Mouse (Mus musculus): ENCODE measurements around the gene Baz1a. TPM values are rescaled to one million over a fixed set of nuclear protein-coding genes. Genes with fewer than 3 reads are reported as not detected.

Gene Baz1a
- polyA plus RNA-seq, 1 experiment from 2014 or later = 16.4 TPM

DNA sequence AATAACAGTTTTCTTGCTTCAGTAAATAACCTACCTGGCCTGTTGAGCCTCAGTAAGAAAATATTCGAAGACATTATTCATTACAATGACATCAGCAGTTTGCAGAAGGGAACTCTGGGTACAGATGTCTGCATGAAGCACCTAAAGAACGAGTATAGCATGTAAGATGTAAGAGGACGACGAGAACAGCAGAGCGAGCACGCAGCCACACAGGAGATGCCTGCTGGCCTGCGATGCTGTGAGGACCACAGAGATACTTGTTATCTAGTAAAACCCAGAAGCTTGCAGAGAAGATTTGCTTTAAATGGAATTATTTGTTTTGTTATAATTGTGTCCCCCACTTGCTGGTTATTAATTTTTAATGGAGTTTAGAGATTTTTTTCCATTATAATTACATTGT is 39.1 kb upstream of the Baz1a start:
- 87% methylated on average over 7 of the region's 7 CpGs for WGBS
- H3K27me3 ChIP-seq (ENCODE audit: control insufficient read depth, insufficient read depth, low read length) = no peaks in the 10 kb centered on the region
- H3K36me3 ChIP-seq (ENCODE audit: control insufficient read depth, insufficient read depth) = no peaks in the 10 kb centered on the region
- no peak for ATAC-seq (replicated peaks; ENCODE audit: extremely low read depth, insufficient read depth, low FRiP score)
- no peak overlapping the region for H3K4me2 ChIP-seq (ENCODE audit: low read depth, low read length)
- H3K9me3 ChIP-seq (replicated peaks; ENCODE audit: control insufficient read depth, low read length) = no peaks in the 10 kb centered on the region
- H3K9ac ChIP-seq (ENCODE audit: low read length) = no peak overlapping the region
- H3K27ac ChIP-seq (ENCODE audit: low read length) = no peak overlapping the region
- H3K4me1 ChIP-seq (ENCODE audit: control insufficient read depth, insufficient read depth, low read length) = no peaks in the 10 kb centered on the region
- H3K4me3 ChIP-seq (ENCODE audit: low read length) = no peak overlapping the region

DNA sequence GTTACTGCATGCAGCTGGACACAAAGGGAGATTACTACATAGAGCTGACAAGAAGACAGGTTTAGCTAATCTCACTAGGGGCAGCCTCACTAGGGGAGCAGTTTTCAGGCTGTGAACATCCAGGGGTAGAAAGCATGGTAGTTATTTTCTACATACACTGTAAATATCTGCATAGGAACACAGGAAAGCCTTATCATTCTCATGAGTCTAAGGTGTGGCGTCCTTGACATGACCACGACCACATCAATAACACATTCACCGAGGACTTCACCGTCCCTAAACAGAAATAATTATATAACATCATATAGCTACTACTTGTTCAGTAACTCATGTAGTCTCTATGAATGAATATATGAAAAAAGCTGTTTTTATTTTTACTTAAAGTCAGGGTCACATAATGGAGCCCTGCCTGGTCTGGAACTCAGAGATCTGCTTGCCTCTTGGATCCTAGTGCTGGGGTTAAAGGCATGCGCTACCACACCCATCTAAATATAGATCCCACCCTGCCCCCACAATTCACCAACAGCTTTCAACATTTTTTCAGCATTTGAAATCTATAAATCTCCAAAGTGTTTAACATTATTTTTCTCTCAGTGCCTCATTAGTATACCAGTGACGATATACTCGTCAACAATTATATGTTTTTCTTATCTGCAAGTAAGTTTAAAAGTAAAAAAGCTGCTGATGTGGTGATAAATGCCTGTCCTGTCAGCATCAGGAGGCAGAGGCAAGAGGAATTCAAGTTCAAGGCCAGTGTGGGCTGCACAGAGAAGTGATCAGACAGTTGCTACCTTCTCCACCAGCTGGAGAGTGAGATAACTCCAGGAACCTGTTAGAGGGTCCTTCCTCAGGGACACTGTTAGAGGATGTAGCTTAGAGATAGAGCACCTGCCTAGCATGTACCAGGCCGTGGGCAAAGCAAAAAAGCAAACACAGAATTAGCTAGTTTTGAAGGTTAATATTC is 37.3 kb upstream of the Baz1a start:
- H3K27ac ChIP-seq (ENCODE audit: low read length) = no peak overlapping the region
- H3K27me3 ChIP-seq (ENCODE audit: control insufficient read depth, insufficient read depth, low read length) = no peaks in the 10 kb centered on the region
- WGBS = 69% methylated on average over 8 of the region's 8 CpGs

DNA sequence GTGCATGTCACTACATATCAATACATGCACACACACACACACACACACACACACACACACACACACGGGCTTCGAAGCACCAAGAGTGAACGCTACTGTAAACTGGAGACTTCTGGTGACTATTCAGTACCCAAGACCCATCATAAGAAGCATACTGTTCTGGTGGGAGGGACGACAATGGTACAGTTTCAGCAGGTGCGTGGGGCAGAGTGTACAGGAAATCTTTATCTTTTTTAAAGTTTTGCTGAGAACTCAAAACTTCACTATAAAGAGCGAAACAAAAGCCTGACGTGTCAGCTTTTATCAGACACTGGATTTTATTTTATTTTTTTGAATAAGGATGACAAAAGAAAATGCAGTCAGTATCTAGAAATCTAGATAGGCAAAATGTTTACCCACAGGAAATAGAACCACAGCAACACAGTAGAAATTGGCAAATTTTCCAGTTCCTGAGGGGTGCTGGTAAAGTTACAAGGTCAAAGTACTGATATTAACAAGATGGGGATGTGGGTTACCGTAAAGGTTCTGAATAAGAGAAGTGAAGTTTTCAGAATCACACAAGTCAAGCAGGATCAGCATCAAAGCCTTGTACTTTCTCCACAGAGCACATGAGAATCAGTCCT is 35.7 kb upstream of the Baz1a start:
- H3K4me3 ChIP-seq (ENCODE audit: low read length) = no peak overlapping the region
- H3K36me3 ChIP-seq (ENCODE audit: control insufficient read depth, insufficient read depth) = peaks cover 15% of the 10 kb centered on the region
- no peak for ATAC-seq (replicated peaks; ENCODE audit: extremely low read depth, insufficient read depth, low FRiP score)
- H3K4me1 ChIP-seq (ENCODE audit: control insufficient read depth, insufficient read depth, low read length) = no peaks in the 10 kb centered on the region
- H3K4me2 ChIP-seq (ENCODE audit: low read depth, low read length) = no peak overlapping the region
- no peak overlapping the region for H3K27ac ChIP-seq (ENCODE audit: low read length)
- no peaks in the 10 kb centered on the region for H3K27me3 ChIP-seq (ENCODE audit: control insufficient read depth, insufficient read depth, low read length)
- no peaks in the 10 kb centered on the region for H3K9me3 ChIP-seq (replicated peaks; ENCODE audit: control insufficient read depth, low read length)
- no peak overlapping the region for H3K9ac ChIP-seq (ENCODE audit: low read length)
- 92% methylated on average over 8 of the region's 8 CpGs for WGBS

More for the DNA sequence above, 37.3 kb upstream of the Baz1a start:
- no peaks in the 10 kb centered on the region for H3K4me1 ChIP-seq (ENCODE audit: control insufficient read depth, insufficient read depth, low read length)
- no peak overlapping the region for H3K4me2 ChIP-seq (ENCODE audit: low read depth, low read length)
- H3K9me3 ChIP-seq (replicated peaks; ENCODE audit: control insufficient read depth, low read length) = no peaks in the 10 kb centered on the region
- H3K9ac ChIP-seq (ENCODE audit: low read length) = no peak overlapping the region
- H3K36me3 ChIP-seq (ENCODE audit: control insufficient read depth, insufficient read depth) = peaks cover 6% of the 10 kb centered on the region
- H3K4me3 ChIP-seq (ENCODE audit: low read length) = no peak overlapping the region
- ATAC-seq (replicated peaks; ENCODE audit: extremely low read depth, insufficient read depth, low FRiP score) = no peak

DNA sequence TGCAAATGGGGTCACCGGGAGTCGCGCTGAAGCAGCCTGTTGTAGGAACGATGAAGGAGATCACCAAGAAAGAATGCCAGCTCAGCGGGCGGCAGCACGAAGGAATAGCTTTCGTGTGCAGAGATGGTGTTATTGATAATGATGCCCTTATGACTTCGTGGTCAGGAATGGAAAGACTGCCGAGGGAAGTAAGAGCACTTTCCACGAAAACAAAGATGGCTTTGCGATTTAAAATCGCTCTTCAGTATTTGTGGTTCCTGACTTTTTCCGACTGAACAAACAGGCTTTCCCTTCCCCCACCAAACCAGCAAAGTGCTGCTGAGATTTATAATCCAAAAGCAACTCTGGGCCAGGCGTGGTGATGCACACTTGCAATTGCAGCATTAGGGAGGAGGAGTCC is 26.9 kb upstream of the Baz1a start:
- Histone ChIP-seq H3K4me2 (ENCODE audit: low read depth, low read length) (no peak overlapping the region), H3K4me1 (ENCODE audit: control insufficient read depth, insufficient read depth, low read length) (no peaks in the 10 kb centered on the region), H3K36me3 (ENCODE audit: control insufficient read depth, insufficient read depth) (peaks cover 5% of the 10 kb centered on the region), H3K27me3 (ENCODE audit: control insufficient read depth, insufficient read depth, low read length) (no peaks in the 10 kb centered on the region), H3K9me3 (replicated peaks; ENCODE audit: control insufficient read depth, low read length) (no peaks in the 10 kb centered on the region), H3K27ac (ENCODE audit: low read length) (no peak overlapping the region), H3K9ac (ENCODE audit: low read length) (no peak overlapping the region), H3K4me3 (ENCODE audit: low read length) (no peak overlapping the region)
- 63% methylated on average over 15 of the region's 15 CpGs for WGBS
- ATAC-seq (replicated peaks; ENCODE audit: extremely low read depth, insufficient read depth, low FRiP score) = no peak

DNA sequence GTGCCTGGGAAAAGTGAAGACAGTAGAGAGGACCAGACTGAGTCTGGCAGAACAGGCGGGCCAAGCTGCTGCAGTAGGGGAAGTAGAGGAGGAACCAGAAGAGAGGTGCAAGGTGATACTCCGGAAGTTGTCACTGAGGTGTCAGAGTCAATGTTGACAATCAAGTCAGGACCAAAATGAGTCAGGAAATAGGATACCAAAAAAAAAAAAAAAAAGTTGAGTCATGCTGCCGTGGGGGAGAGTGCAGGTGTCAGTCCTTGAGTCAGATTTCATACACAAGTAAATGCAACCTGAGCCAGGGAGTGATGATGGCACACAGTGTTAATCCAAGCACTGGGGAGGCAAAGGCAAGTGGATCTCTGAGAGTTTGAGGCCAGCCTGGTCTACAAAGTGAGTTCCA is 12.9 kb upstream of the Baz1a start:
- H3K36me3 ChIP-seq (ENCODE audit: control insufficient read depth, insufficient read depth) = no peaks in the 10 kb centered on the region
- WGBS = 36% methylated on average over 3 of the region's 3 CpGs
- no peak overlapping the region for H3K4me3 ChIP-seq (ENCODE audit: low read length)
- H3K27ac ChIP-seq (ENCODE audit: low read length) = no peak overlapping the region
- H3K4me2 ChIP-seq (ENCODE audit: low read depth, low read length) = no peak overlapping the region
- H3K9me3 ChIP-seq (replicated peaks; ENCODE audit: control insufficient read depth, low read length) = no peaks in the 10 kb centered on the region
- H3K4me1 ChIP-seq (ENCODE audit: control insufficient read depth, insufficient read depth, low read length) = no peaks in the 10 kb centered on the region
- no peak overlapping the region for H3K9ac ChIP-seq (ENCODE audit: low read length)
- ATAC-seq (replicated peaks; ENCODE audit: extremely low read depth, insufficient read depth, low FRiP score) = no peak
- H3K27me3 ChIP-seq (ENCODE audit: control insufficient read depth, insufficient read depth, low read length) = no peaks in the 10 kb centered on the region

DNA sequence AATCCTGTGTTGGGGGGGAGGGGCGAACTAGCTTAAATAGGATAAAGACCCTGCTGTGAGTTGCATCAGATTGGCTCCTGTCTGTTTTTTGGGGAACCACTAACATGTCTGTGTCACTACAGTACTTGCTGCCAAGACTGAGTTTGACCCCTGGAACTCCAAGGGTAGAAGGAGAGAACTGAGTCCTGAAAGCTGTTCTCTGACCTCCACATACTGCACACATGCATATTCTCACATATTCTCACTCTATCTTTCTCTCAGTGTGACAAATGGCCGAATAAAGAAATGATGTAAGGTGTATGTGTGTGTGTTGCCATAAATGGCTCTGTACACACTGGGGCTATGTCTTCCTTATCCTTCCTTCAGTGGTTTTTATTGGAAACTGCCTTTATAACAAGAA is 9.1 kb upstream of the Baz1a start:
- Histone ChIP-seq H3K36me3 (ENCODE audit: control insufficient read depth, insufficient read depth) (no peaks in the 10 kb centered on the region), H3K27me3 (ENCODE audit: control insufficient read depth, insufficient read depth, low read length) (no peaks in the 10 kb centered on the region), H3K9ac (ENCODE audit: low read length) (no peak overlapping the region), H3K9me3 (replicated peaks; ENCODE audit: control insufficient read depth, low read length) (no peaks in the 10 kb centered on the region), H3K4me2 (ENCODE audit: low read depth, low read length) (no peak overlapping the region), H3K4me3 (ENCODE audit: low read length) (no peak overlapping the region), H3K4me1 (ENCODE audit: control insufficient read depth, insufficient read depth, low read length) (no peaks in the 10 kb centered on the region), H3K27ac (ENCODE audit: low read length) (no peak overlapping the region)
- 70% methylated on average over 2 of the region's 2 CpGs for WGBS
- ATAC-seq (replicated peaks; ENCODE audit: extremely low read depth, insufficient read depth, low FRiP score) = no peak

DNA sequence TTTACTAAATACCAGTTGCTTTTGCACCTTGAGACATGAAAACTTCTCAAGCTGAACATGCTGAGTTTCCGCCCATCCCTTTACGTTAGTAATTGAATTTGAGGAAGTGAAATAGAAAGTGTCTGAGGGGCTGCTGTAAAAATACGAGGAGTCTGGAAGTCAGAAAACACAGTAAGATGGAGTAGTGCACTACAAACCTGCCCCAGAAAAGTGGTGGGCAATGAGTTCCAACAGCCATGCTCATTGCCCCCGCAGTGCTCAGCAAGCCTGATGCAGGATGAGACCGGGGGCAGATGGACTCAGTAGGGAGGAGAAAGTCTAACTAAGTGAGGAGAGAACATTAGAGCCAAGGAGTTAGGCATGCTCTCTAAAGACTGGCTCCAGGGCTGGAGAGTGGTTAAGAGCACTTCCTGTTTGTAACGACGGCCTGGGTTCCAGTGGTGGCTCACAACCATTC is 5.3 kb upstream of the Baz1a start:
- Histone ChIP-seq H3K27ac (ENCODE audit: low read length) (no peak overlapping the region), H3K9me3 (replicated peaks; ENCODE audit: control insufficient read depth, low read length) (no peaks in the 10 kb centered on the region), H3K4me1 (ENCODE audit: control insufficient read depth, insufficient read depth, low read length) (no peaks in the 10 kb centered on the region), H3K4me2 (ENCODE audit: low read depth, low read length) (no peak overlapping the region), H3K36me3 (ENCODE audit: control insufficient read depth, insufficient read depth) (no peaks in the 10 kb centered on the region), H3K27me3 (ENCODE audit: control insufficient read depth, insufficient read depth, low read length) (no peaks in the 10 kb centered on the region), H3K4me3 (ENCODE audit: low read length) (no peak overlapping the region), H3K9ac (ENCODE audit: low read length) (no peak overlapping the region)
- no peak for ATAC-seq (replicated peaks; ENCODE audit: extremely low read depth, insufficient read depth, low FRiP score)
- WGBS = 77% methylated on average over 7 of the region's 7 CpGs

DNA sequence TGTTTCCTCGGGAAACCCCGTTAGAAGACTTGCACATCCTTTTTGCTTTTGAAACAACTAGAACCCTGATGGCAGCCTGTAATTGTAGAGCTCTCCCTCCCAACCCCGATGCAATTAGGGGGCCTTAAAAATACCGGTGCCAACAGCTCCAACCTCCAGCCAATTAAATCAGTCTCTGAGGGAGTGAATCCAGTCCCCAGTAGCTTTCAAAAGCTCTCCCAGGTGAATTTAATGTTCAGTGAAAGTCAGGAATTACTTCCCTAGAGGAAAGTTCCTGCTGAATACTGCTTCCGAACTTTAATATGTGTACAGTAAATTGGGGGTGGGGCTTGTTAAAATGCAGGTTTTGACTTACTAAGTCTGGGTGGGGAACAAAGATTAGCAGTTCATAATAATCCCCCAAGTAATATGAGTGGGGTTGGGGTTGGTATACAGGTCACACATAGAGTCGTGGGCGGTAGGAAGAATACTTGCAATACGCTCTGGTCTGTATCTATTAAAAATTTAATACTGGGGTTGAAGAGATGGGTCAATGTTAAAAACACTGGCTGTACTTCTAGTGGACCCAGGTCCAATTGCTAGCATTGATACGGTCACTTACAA is 3.1 kb upstream of the Baz1a start:
- Histone ChIP-seq H3K36me3 (ENCODE audit: control insufficient read depth, insufficient read depth) (no peaks in the 10 kb centered on the region), H3K4me3 (ENCODE audit: low read length) (no peak overlapping the region)

More for the DNA sequence above, 3.1 kb upstream of the Baz1a start:
- no peak for ATAC-seq (replicated peaks; ENCODE audit: extremely low read depth, insufficient read depth, low FRiP score)
- Histone ChIP-seq H3K27ac (ENCODE audit: low read length) (no peak overlapping the region), H3K9ac (ENCODE audit: low read length) (no peak overlapping the region), H3K4me1 (ENCODE audit: control insufficient read depth, insufficient read depth, low read length) (no peaks in the 10 kb centered on the region), H3K27me3 (ENCODE audit: control insufficient read depth, insufficient read depth, low read length) (no peaks in the 10 kb centered on the region), H3K9me3 (replicated peaks; ENCODE audit: control insufficient read depth, low read length) (no peaks in the 10 kb centered on the region), H3K4me2 (ENCODE audit: low read depth, low read length) (no peak overlapping the region)
- WGBS = 65% methylated on average over 9 of the region's 9 CpGs

All from heart, embryonic 16.5 days (tissue).